Mouse (Mus musculus): Measurements from ENCODE around the gene Spata31. TPM values are rescaled to one million over a fixed set of nuclear protein-coding genes. Genes with fewer than 3 reads are reported as not detected.

The Spata31 gene
- not detected in 2 replicates for polyA plus RNA-seq (2016; fragmentation: Nextera tagmentation; extraction: Ambion mirVana)

- no peak within 1 kb of the TSS for H3K9ac ChIP-seq
- no peaks in the 10 kb centered on the region for H3K27me3 ChIP-seq (replicated peaks)
- 79% methylated on average over 1 of the region's 1 CpGs for WGBS
- H3K9me3 ChIP-seq = no peaks in the 10 kb centered on the region
- H3K4me1 ChIP-seq = no peaks in the 10 kb centered on the region
- H3K36me3 ChIP-seq = no peaks in the 10 kb centered on the region
- ATAC-seq (ENCODE audit: low FRiP score, low read depth) = no peak
- H3K4me2 ChIP-seq (replicated peaks) = no peak within 1 kb of the TSS
- no peak within 1 kb of the TSS for H3K27ac ChIP-seq
- no peak within 1 kb of the TSS for H3K4me3 ChIP-seq
These were observed at the start of gene Spata31 for GRCm38 (mm10) chr13:64917191-64917590. TSS of gene Spata31 (plus strand) at chr13:64917406.

- no peak for ATAC-seq (ENCODE audit: low FRiP score, low read depth)
- no peaks in the 10 kb centered on the region for H3K4me1 ChIP-seq
- H3K9me3 ChIP-seq = no peaks in the 10 kb centered on the region
- 43% methylated on average over 1 of the region's 1 CpGs for WGBS
- no peak overlapping the region for H3K9ac ChIP-seq
- no peak overlapping the region for H3K4me3 ChIP-seq
- H3K27ac ChIP-seq = no peak overlapping the region
- no peaks in the 10 kb centered on the region for H3K27me3 ChIP-seq (replicated peaks)
- H3K36me3 ChIP-seq = no peaks in the 10 kb centered on the region
- no peak overlapping the region for H3K4me2 ChIP-seq (replicated peaks)
These were observed 14.1 kb upstream of the Spata31 start for GRCm38 (mm10) chr13:64903132-64903531.

DNA sequence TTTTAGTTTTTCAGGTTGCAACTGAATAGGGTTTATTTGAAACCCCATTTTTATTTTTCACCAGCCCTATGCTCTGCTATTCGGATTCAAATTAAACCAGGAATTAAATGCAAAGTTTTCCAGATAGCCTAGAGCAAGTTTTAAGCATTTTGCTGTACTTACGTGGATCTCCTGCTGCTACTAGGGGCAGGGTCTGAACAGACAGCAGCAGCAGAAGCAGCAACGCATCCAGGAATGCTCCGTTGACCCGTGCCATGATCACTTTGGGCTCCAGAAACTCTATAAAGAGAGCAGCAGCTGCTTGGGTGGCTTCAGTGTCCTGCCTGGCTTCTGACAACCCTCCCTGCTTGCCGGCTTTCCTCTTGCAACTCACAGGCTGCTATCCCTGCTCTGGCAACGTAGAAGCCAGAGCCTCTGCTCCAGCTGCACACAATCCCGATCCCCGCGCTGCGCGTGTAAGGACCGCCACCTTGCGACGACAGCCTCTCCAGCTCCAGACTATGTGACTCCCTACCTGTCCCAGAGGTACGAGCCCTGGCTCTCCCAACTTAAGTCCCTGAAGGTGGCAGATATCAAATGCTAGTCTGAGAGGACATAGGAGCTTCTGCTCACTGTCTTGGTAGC is 13.5 kb upstream of the Spata31 start, which contains the start of gene Cntnap3:
Cntnap3 (minus strand) TSS at position 371 of the 624 bp plus-strand sequence.
- H3K27me3 ChIP-seq (replicated peaks) = no peaks in the 10 kb centered on the region
- WGBS = 11% methylated on average over 16 of the region's 16 CpGs
- H3K27ac ChIP-seq = no peak within 1 kb of the TSS
- H3K9me3 ChIP-seq = no peaks in the 10 kb centered on the region
- no peaks in the 10 kb centered on the region for H3K36me3 ChIP-seq
- H3K9ac ChIP-seq = no peak within 1 kb of the TSS
- peak; percentile 65; the same call in 1 of the 2 replicates for ATAC-seq (ENCODE audit: low FRiP score, low read depth)
- no peak within 1 kb of the TSS for H3K4me3 ChIP-seq
- no peaks in the 10 kb centered on the region for H3K4me1 ChIP-seq
- H3K4me2 ChIP-seq (replicated peaks) = peak within 1 kb of the TSS; percentile 42

Other genes starting within 250 kb of the Spata31 start
- 0.11 and 0.28 TPM in 2 replicates for gene Cntnap3, start 13.5 kb upstream of the Spata31 start, polyA plus RNA-seq (2016; fragmentation: Nextera tagmentation; extraction: Ambion mirVana)
- 0.05 TPM in 1 of 2 replicates, not detected in the other for gene Spata31d1c, start 115.7 kb downstream of the Spata31 start, polyA plus RNA-seq (2016; fragmentation: Nextera tagmentation; extraction: Ambion mirVana)
- not detected in 2 replicates for gene Prss47, start 135.4 kb downstream of the Spata31 start, polyA plus RNA-seq (2016; fragmentation: Nextera tagmentation; extraction: Ambion mirVana)
- 38.4 and 41.7 TPM in 2 replicates for gene Mfsd14b, start 195.6 kb downstream of the Spata31 start, polyA plus RNA-seq (2016; fragmentation: Nextera tagmentation; extraction: Ambion mirVana)
- not detected in 2 replicates for gene Olfr465-ps1, start 220.7 kb downstream of the Spata31 start, polyA plus RNA-seq (2016; fragmentation: Nextera tagmentation; extraction: Ambion mirVana)
- not detected in 2 replicates for gene Olfr466, start 232.8 kb downstream of the Spata31 start, polyA plus RNA-seq (2016; fragmentation: Nextera tagmentation; extraction: Ambion mirVana)

All from neural tube, embryonic 12.5 days (tissue).